Mouse (Mus musculus) gastrocnemius, postnatal 10 days (tissue): Measurements from ENCODE around the gene Mafb. TPM values are rescaled to one million over a fixed set of nuclear protein-coding genes. Genes with fewer than 3 reads are reported as not detected.

Experiments used
- DNase-seq: peaks from one replicate; pipeline ENCODE4 v3.0.0; 2021; ENCODE audit warnings: mixed read lengths
- total RNA-seq, 2 experiments: library from RNA; stranded (reverse); gene quantifications; 2 replicates each; pipeline ENCODE4 v1.2.3; 2021

Mafb gene
- total RNA-seq, 2 experiments from 2014 or later, result 21.8 to 22.3 TPM

- no peak for DNase-seq
These were observed 39.7 kb downstream of the Mafb start for GRCm38 (mm10) chr2:160327167-160327566.

GRCm38 (mm10) chr2:160325105-160325644 is 41.7 kb downstream of the Mafb start:
- DNase-seq, result no peak

GRCm38 (mm10) chr2:160321829-160322228 is 45.0 kb downstream of the Mafb start:
- no peak for DNase-seq

- DNase-seq, result no peak
These were observed 48.6 kb downstream of the Mafb start for GRCm38 (mm10) chr2:160318255-160318654.

Other genes starting within 250 kb of the Mafb start
- 1 to 10 TPM in 1 of 2 experiments, under 1 TPM in 1; 0.45 to 1.2 TPM for gene Gm826, start 32.9 kb downstream of the Mafb start, total RNA-seq